In genomic region chr11:99574106-99574505, GRCm38 (mm10) we compare ENCODE assay signal across 8 mouse cellular contexts. TPM values are rescaled to one million over a fixed set of nuclear protein-coding genes. Genes with fewer than 3 reads are reported as not detected.
DNase-seq lines count a peak whose midpoint lies in the region; ATAC-seq and TF ChIP-seq lines count a peak whose summit lies in the region.

No protein-coding gene starts in this region.

- TF ChIP-seq POLR2A in liver, adult 2 months (IDR thresholded peaks at IDR 0.05; ENCODE audit: extremely low read depth, insufficient read depth, low read length), result no peak

- TF ChIP-seq EP300 in stomach, postnatal 0 days (optimal IDR thresholded peaks at IDR 0.05), result no peak

- no peak overlapping the region for H3K4me3 ChIP-seq in liver, adult 2 months (ENCODE audit: insufficient read depth, low read depth, low read length)
- no peak overlapping the region for H3K4me3 ChIP-seq in stomach, postnatal 0 days (ENCODE audit: low read depth, low read length)

- peaks cover 4% of the 10 kb centered on the region; the same call in 1 of the 2 replicates for H3K27me3 ChIP-seq in liver, adult 2 months (ENCODE audit: control insufficient read depth, insufficient read depth, low read length)
- H3K27me3 ChIP-seq in stomach, postnatal 0 days (ENCODE audit: control insufficient read depth, insufficient read depth, low read length), result no peaks in the 10 kb centered on the region

- H3K9ac ChIP-seq in liver, adult 2 months (ENCODE audit: low read depth, low read length), result no peak overlapping the region
- H3K9ac ChIP-seq in stomach, postnatal 0 days (ENCODE audit: low read length), result no peak overlapping the region

- no peak overlapping the region for H3K27ac ChIP-seq in liver, adult 2 months (replicated peaks; ENCODE audit: insufficient read depth, low read depth, low read length)
- H3K27ac ChIP-seq in stomach, postnatal 0 days (replicated peaks), result no peak overlapping the region

- TF ChIP-seq CTCF in liver, adult 2 months (IDR thresholded peaks at IDR 0.05; ENCODE audit: low read depth, low read length), result peak; percentile 89
- peak; percentile 95 for TF ChIP-seq CTCF in stomach, postnatal 0 days (IDR thresholded peaks at IDR 0.05; ENCODE audit: low read depth)

- H3K4me1 ChIP-seq in liver, adult 2 months (ENCODE audit: control insufficient read depth, insufficient read depth, low read length), result no peaks in the 10 kb centered on the region
- no peaks in the 10 kb centered on the region for H3K4me1 ChIP-seq in stomach, postnatal 0 days (replicated peaks; ENCODE audit: control insufficient read depth, insufficient read depth)

- H3K9me3 ChIP-seq in stomach, postnatal 0 days (ENCODE audit: control insufficient read depth, low read length), result no peaks in the 10 kb centered on the region

- DNase-seq in right cerebral cortex, adult 18-20 months, result peak; percentile 62
- DNase-seq in right cerebral cortex, postnatal 36 days (ENCODE audit: low spot score in 2 of 2), result no peak
- DNase-seq in embryo, embryonic 11.5 days (ENCODE audit: low read depth, low spot score), result peak; percentile 58
- peak; percentile 10 to 14 for DNase-seq in heart, adult 9 months (ENCODE audit: low spot score in 2 of 2)
- DNase-seq in kidney, adult 9 months, result peak; percentile 61
- DNase-seq in liver, adult 2 months (ENCODE audit: extremely low read depth, low read depth, low spot score), result peak; percentile 27
- peak; percentile 80 for DNase-seq in neural tube, embryonic 10.5 days (ENCODE audit: extremely low spot score, low spot score)
- peak; percentile 80 for DNase-seq in stomach, postnatal 0 days (ENCODE audit: low spot score)

- peak overlapping the region; percentile 38 for H3K4me2 ChIP-seq in stomach, postnatal 0 days (replicated peaks; ENCODE audit: low read depth)

- WGBS in liver, adult 2 months, result 0% methylated on average over 7 of the region's 7 CpGs
- WGBS in stomach, postnatal 0 days, result 2% methylated on average over 7 of the region's 7 CpGs

- no peaks in the 10 kb centered on the region for H3K36me3 ChIP-seq in liver, adult 2 months (ENCODE audit: control insufficient read depth, insufficient read depth, low read length)
- H3K36me3 ChIP-seq in stomach, postnatal 0 days (ENCODE audit: control insufficient read depth, insufficient read depth, low read length), result no peaks in the 10 kb centered on the region

- no peaks in the 10 kb centered on the region for H3K79me2 ChIP-seq in liver, adult 2 months (ENCODE audit: control insufficient read depth, insufficient read depth, low read length)

- peak; percentile 68; the same call in 1 of the 2 replicates for ATAC-seq in stomach, postnatal 0 days (ENCODE audit: low FRiP score, low TSS enrichment)

RNA-seq across cellular contexts. Expression of gene Krtap1-5, which starts 6.7 kb away (rescaled TPM):
- not detected in 2 replicates for total RNA-seq in liver, adult 2 months (2014; rRNA removed)
- not detected in 2 replicates for polyA plus RNA-seq in liver, adult 2 months (2012; rRNA removed)
- polyA plus RNA-seq in stomach, postnatal 0 days (2015; fragmentation: Nextera tagmentation; extraction: Ambion mirVana), result not detected in 2 replicates

RNA-seq across cellular contexts. Expression of gene Krtap3-1, which starts 7.7 kb away (rescaled TPM):
- not detected in 2 replicates for total RNA-seq in liver, adult 2 months (2014; rRNA removed)
- polyA plus RNA-seq in liver, adult 2 months (2012; rRNA removed), result not detected in 2 replicates
- polyA plus RNA-seq in stomach, postnatal 0 days (2015; fragmentation: Nextera tagmentation; extraction: Ambion mirVana), result not detected in 2 replicates

RNA-seq across cellular contexts. Expression of gene Krtap1-4, which starts 9.3 kb away (rescaled TPM):
- not detected in 2 replicates for total RNA-seq in liver, adult 2 months (2014; rRNA removed)
- not detected in 2 replicates for polyA plus RNA-seq in liver, adult 2 months (2012; rRNA removed)
- not detected in 2 replicates for polyA plus RNA-seq in stomach, postnatal 0 days (2015; fragmentation: Nextera tagmentation; extraction: Ambion mirVana)

RNA-seq across cellular contexts. Expression of gene Gm11939, which starts 14.8 kb away (rescaled TPM):
- total RNA-seq in liver, adult 2 months (2014; rRNA removed), result not detected in 2 replicates
- not detected in 2 replicates for polyA plus RNA-seq in liver, adult 2 months (2012; rRNA removed)
- not detected in 2 replicates for polyA plus RNA-seq in stomach, postnatal 0 days (2015; fragmentation: Nextera tagmentation; extraction: Ambion mirVana)

RNA-seq across cellular contexts. Expression of gene Krtap1-3, which starts 17.0 kb away (rescaled TPM):
- total RNA-seq in liver, adult 2 months (2014; rRNA removed), result not detected in 2 replicates
- not detected in 2 replicates for polyA plus RNA-seq in liver, adult 2 months (2012; rRNA removed)
- polyA plus RNA-seq in stomach, postnatal 0 days (2015; fragmentation: Nextera tagmentation; extraction: Ambion mirVana), result not detected in 2 replicates

Comparison
In these comparisons a context has a peak if more than half of its experiments do, and no peak if none do; other contexts are left out.
1. DNase-seq: peak in right cerebral cortex, adult 18-20 months (single experiment), embryo, embryonic 11.5 days (single experiment), heart, adult 9 months (2 of 2), kidney, adult 9 months (single experiment), liver, adult 2 months (single experiment), neural tube, embryonic 10.5 days (single experiment) and stomach, postnatal 0 days (single experiment); none in right cerebral cortex, postnatal 36 days (0 of 2).